Mouse (Mus musculus): ENCODE results near the gene Npcd.

Gene Npcd

GRCm38 (mm10) chr15:79803533-79804351 is 30.3 kb downstream of the Npcd start:
- peak; percentile 13 for DNase-seq (ENCODE audit: low spot score)

DNA sequence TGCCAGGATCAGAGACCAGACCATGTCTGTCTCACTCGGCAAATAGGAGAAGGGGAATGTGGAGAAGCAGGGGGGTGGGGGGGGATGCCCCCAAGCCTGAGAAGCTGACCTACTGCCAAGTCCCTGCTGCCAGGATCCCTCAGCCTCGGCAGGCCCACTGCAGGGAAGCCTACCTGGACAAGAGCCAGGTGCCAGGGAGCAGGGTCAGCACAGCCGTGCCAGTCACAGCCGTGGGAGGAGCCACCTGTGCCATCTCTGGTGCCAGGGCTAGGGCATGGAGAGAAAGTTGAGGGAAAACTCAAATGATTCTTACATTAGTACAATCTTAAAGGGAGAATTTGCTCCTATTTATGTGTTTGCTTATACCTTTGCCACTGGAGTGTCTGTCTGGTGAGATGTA is 31.7 kb downstream of the Npcd start:
- no peak for DNase-seq (ENCODE audit: low spot score)

DNA sequence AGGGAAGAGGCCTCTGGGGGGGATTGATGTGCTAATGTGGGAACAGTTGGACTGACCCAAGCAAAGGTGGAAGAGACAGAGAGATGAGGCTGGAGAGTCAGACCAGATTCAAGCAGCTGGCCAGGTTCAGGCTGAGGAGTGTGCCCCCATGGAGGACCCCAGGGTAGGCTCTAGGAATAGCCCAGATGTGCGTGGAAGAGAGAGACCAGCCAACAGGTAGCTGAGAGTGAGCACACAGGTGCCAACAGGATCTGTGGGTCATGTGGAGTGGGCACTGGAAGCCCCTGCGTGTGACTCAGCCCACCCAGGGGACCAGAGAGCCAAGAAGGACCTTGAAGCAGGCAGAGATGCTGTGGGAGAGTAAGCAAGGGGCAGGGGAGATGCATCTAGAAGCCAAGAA is 32.4 kb downstream of the Npcd start:
- no peak for DNase-seq (ENCODE audit: low spot score)

DNA sequence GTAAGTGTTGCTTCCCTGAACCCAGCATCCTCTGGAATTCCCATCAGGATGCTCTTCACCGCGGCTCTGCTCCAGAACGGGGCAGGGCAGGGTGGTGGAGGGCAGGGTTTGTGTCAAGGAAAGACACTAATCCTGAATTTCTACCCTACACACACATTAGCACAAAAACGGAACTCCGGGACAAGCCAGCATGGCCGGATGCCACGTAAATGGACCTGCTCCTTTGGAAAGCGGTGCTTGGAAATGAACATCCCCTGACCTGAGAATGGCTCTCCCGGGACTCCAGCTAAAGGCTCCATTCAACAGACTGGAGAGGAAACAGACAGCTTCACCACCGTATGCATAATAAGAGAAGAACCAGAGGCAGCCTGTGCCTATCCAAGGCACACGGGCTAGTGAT is 33.3 kb downstream of the Npcd start:
- no peak for DNase-seq (ENCODE audit: low spot score)

GRCm38 (mm10) chr15:79798591-79798990 is 35.4 kb downstream of the Npcd start:
- no peak for DNase-seq (ENCODE audit: low spot score)

DNA sequence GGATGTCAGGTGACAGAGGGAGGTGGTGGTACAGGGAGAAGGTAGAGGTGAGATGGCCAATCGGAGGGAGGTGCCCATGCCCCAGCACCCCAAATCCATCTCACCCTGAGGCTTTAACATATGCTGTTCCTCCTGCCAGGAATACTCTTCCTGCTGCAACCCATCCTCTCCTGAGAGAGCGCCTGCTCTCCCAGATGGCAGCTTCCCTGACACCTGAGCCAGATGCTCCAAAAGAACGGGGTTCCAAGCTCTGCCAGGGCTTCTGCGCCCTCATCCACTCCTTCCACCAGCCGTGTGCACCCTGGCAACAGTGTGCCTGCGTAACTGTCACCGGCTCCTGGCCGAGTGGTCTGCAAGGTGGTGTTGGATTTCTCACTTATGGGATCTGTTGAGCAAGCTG is 36.4 kb downstream of the Npcd start:
- no peak for DNase-seq (ENCODE audit: low spot score)

DNA sequence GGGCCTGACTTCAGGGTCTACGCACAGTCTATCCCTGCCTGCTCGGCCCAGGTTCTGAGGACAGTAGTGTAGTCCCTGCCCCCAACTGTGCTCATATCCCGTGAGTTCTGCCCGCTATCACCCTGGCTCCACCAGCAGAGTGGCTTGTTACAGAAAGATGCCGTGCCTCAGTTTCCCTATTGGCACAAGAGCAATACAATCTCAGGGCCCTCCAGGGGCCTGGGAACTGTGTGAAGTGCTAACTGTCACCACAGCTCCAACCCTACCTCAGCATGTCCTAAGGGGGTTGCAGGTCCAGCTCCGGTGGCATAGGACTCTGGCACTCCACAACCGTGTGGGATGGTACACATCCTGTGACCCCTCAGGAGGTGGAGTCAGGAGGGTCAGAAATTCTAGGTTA is 36.9 kb downstream of the Npcd start:
- DNase-seq (ENCODE audit: low spot score): no peak

GRCm38 (mm10) chr15:79796256-79796655 is 37.8 kb downstream of the Npcd start:
- DNase-seq (ENCODE audit: low spot score): no peak

DNA sequence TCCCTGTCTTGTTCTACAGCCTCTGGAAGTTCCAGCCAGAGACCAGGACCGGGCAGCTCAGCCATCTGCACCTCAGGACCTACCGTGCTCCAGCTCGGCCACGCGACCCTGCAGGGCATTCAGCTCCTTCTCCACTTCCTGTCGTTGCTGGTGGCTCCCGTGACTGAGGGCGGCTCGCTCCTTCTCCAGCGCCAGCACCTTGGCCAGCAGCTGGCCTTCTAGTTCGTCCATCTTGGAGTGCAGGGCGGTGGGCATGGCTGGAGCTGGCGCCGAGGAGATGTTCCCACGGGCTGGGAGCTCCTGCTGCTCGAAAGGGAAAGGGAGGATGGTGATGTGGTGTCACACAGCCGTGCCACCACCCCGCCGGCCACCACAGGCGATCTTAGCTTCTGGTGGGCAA is 39.9 kb downstream of the Npcd start:
- no peak for DNase-seq (ENCODE audit: low spot score)

DNA sequence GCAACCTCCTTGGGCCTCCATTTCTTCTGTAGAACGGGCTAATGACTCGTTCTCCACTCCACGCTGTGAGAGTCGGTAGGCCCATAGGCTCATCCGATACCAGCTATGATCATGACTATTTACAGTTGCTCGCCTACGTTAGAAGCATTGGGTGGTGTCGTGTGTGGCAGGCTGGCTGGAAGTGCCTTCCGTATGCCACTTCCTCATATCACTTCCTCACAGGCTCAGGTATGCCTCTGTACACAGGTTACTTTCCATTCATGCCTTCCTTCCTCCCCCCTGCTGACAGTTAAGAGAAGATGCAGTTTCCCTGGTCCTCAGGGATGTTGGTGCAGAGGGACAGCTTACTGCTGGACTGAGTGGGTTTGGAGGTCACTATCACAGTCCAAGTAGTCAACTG is 41.0 kb downstream of the Npcd start:
- DNase-seq (ENCODE audit: low spot score): no peak

- no peak for DNase-seq (ENCODE audit: low spot score)
Measured at GRCm38 (mm10) chr15:79792455-79792854, 41.6 kb downstream of the Npcd start.

DNA sequence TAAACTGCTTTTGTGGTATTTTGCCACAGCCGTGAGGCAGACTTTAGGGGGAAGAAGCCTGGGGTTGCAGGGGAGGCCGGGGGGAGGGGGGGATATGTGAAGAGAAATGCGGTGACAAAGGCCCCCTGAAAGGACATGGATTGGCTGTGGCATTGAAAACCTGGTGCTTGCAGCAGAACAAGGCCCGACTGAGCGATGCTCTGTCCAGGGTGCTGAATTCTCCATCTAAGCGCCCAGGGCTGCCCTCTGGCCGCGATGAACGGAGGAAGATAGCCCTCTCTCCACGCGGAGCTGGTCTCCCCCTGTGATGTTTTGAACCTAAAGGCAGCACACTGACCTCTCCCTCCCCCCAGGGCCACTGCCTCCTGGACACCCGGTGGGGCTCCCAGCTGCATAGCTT is 42.5 kb downstream of the Npcd start:
- peak; percentile 54 for DNase-seq (ENCODE audit: low spot score)

DNA sequence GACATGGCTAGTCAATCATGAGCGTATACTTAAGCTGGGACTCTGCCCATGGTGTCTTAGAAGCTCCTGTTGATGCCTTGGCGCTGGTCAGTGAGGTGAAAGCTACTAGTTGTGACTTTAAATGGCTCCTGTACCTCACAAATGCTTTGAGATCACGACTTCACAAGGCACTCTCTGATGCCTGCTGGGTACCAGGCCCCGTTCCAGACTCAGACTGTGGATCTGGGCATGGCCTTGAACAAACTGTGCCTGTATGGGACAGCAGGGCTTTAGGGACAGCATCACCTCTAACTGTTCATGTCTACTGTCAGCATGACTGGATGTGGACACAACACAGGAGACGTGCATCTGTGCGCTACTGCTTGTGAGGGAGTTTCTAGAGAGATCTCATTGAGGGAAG is 43.1 kb downstream of the Npcd start:
- no peak for DNase-seq (ENCODE audit: low spot score)

DNA sequence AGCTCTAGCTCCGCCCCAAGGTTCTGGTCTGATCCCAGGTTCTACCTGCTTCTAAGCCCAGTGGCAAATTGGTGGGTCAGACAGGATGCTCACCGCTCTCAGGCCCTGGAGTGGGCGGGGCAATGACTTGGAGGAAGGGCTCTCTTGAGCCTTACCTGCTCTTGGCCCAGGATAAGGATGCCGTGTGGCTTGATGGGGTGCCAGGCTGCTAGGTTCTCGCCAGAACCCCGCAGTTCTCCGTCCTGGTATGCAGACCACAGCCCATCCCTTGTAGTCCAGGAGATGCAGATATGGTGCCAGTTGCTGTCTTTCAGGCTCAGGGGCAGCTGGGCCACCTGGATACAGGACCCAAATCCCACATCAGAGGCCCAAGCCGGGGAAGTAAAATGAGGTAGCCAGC is 43.9 kb downstream of the Npcd start:
- no peak for DNase-seq (ENCODE audit: low spot score)

GRCm38 (mm10) chr15:79787815-79788214 is 46.2 kb downstream of the Npcd start:
- DNase-seq (ENCODE audit: low spot score): no peak

DNA sequence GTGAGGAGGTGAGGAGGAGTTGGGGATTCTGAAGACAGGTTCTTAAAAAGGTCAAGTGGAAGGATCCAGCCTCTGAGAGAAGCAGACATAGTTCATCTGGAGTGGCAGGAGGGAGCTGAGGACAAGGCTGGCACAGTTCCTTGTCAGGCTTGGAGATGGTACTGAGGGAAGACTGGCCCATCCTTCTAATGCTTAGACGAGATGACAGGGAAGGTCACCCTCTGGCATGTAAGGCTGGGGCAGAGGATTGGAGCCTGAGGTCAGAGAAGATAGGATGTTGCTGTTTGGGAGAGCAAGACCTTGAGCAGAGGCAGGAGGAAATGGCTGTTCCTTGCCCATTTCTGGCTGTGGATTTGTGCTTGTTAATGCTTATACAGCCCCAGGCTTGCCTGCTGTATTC is 49.0 kb downstream of the Npcd start:
- DNase-seq (ENCODE audit: low spot score): no peak

DNA sequence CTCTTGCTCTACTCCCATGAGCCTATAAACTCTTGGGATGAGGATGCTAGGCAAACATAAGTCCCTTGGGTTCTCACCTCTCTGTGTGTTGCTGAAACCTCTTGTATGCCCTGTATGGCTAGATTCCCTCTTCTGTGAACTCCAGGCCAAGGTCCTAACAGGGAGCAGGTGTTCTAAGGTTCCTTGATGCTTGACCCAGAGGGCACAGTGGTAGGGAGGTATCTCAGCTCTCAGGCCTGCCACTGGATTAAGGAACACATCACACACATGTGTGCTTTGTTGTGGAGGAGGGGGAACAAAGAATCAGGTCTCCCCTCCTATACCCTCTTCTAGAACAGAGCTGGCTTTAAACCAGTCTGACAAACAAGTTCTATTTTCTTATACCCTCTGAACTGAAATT is 56.3 kb downstream of the Npcd start, which contains the start of gene Dnal4:
TSS of gene Dnal4 (minus strand) at position 101 of the 400 bp plus-strand sequence.
- no peak for DNase-seq (ENCODE audit: low spot score)

DNA sequence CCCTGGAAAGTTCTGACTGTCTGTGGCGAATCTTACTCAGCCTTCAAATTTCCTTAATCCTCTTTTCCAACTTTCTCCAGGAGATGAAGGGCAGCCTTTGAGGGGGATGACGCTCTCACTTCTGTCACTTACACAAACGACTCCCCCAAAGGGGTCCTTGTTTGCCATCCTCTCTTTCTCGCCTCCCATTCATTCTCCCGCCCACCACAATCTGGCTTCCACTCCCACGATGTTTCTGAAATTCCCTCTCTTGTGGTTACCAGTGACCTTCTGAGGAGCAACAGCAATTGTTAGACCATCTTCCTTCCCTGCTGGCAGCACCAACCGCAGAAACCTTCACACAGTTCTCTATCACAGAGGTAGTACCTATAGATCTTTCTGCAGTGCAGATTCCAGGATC is 58.4 kb downstream of the Npcd start:
- DNase-seq (ENCODE audit: low spot score): no peak

GRCm38 (mm10) chr15:79774117-79775027 is 59.7 kb downstream of the Npcd start:
- DNase-seq (ENCODE audit: low spot score): peak; percentile 95

- DNase-seq (ENCODE audit: low spot score): no peak
Measured at GRCm38 (mm10) chr15:79770629-79771240, 63.3 kb downstream of the Npcd start.

DNA sequence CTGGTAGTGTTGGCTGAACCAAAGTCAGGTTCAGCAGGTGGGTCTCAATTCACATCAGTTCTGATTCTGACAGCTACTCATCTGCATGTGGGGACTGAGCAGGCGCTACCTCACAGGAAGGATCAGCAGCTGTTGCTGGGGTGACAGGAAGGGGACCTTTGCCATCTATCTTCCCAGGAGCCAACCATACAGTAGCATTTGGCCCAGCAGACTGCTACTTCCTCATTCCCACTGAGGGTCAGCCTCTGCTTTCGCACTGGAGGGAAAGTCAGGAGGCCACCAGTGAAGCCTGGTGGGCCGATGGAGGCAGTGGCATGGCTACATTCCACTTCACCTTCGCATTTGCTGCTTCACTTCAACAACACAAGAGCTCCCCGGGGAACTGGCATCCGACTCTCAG is 65.7 kb downstream of the Npcd start:
- no peak for DNase-seq (ENCODE audit: low spot score)

DNA sequence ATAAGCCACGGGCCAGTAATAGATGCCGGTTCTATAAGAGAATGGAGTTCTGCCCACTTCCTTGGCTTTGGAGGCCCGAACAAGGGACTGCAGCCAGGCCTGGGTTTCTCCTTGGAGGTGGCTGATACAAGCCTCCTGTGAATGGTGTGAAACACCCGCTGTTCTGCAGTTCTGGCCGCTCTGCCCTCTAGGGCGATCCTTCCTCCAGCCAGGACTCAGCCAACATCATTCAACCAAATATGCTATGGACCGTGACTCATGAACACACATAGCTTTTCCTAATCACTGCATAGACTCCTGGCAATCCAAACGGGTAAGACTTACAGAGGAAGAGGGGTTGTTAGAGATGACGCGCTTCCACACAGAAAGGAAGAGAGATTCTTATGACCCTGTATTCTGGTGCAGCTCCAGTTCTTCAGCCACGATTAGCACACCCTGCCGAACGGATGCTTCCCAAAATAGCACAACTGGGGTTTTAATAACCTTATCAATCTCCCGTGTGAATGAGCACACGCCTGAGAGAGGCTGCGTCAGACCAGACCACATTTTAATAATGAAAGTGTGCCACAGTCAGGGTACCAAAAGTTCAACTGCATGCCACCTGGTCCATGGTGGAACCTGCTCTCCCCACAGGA is 66.6 kb downstream of the Npcd start:
- no peak for DNase-seq (ENCODE audit: low spot score)

Data from yolk sac, embryonic 10.5 days (tissue).